Mouse (Mus musculus): Measurements from ENCODE around the gene Mlc1. TPM values are rescaled to one million over a fixed set of nuclear protein-coding genes. Genes with fewer than 3 reads are reported as not detected.

Gene Mlc1
- polyA plus RNA-seq (2014; fragmentation: Nextera tagmentation; extraction: Ambion mirVana): not detected in 2 replicates

GRCm38 (mm10) chr15:88978281-88979137, at the start of gene Mlc1:
Gene Mlc1 (minus strand): TSS chr15:88979007.
- no peak for ATAC-seq (ENCODE audit: low FRiP score, low TSS enrichment)
- H3K4me2 ChIP-seq (replicated peaks; ENCODE audit: low read depth, low read length): no peak within 1 kb of the TSS
- H3K36me3 ChIP-seq (ENCODE audit: control insufficient read depth, insufficient read depth, low read length): no peaks in the 10 kb centered on the region
- no peaks in the 10 kb centered on the region for H3K4me1 ChIP-seq (ENCODE audit: control insufficient read depth, insufficient read depth, low read length)
- H3K27ac ChIP-seq (ENCODE audit: low read depth, low read length): no peak within 1 kb of the TSS
- H3K9ac ChIP-seq (ENCODE audit: low read depth, low read length): no peak within 1 kb of the TSS
- no peaks in the 10 kb centered on the region for H3K9me3 ChIP-seq (ENCODE audit: control insufficient read depth, low read length)
- 81% methylated on average over 10 of the region's 10 CpGs for WGBS
- no peaks in the 10 kb centered on the region for H3K27me3 ChIP-seq (ENCODE audit: control insufficient read depth, insufficient read depth, low read length)
- H3K4me3 ChIP-seq (ENCODE audit: low read length): no peak within 1 kb of the TSS

DNA sequence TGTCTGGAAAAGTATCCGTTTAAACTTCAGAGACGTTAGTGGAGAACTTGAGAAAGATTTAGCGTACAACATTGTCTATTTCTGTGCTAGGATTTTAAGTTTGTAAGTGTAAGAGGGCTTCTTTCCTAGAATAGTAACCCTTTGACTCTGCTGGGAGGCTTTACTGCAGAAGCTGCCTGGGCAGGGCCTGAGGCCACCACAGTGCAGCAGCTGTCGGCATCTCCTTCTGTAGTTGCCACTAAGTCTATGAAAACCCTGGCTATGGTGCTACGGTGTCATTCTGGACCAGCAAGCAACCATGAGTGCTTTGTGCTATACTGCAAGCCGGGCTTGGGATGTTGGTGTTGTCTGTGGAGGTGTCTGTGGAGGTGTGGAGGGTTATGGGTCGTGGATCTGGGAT, 41.7 kb upstream of the Mlc1 start:
- no peak for ATAC-seq (ENCODE audit: low FRiP score, low TSS enrichment)
- H3K36me3 ChIP-seq (ENCODE audit: control insufficient read depth, insufficient read depth, low read length): no peaks in the 10 kb centered on the region
- WGBS: 83% methylated on average over 7 of the region's 7 CpGs
- no peaks in the 10 kb centered on the region for H3K27me3 ChIP-seq (ENCODE audit: control insufficient read depth, insufficient read depth, low read length)
- no peak overlapping the region for H3K27ac ChIP-seq (ENCODE audit: low read depth, low read length)
- H3K9me3 ChIP-seq (ENCODE audit: control insufficient read depth, low read length): no peaks in the 10 kb centered on the region
- H3K9ac ChIP-seq (ENCODE audit: low read depth, low read length): no peak overlapping the region
- H3K4me2 ChIP-seq (replicated peaks; ENCODE audit: low read depth, low read length): no peak overlapping the region
- no peak overlapping the region for H3K4me3 ChIP-seq (ENCODE audit: low read length)
- no peaks in the 10 kb centered on the region for H3K4me1 ChIP-seq (ENCODE audit: control insufficient read depth, insufficient read depth, low read length)

DNA sequence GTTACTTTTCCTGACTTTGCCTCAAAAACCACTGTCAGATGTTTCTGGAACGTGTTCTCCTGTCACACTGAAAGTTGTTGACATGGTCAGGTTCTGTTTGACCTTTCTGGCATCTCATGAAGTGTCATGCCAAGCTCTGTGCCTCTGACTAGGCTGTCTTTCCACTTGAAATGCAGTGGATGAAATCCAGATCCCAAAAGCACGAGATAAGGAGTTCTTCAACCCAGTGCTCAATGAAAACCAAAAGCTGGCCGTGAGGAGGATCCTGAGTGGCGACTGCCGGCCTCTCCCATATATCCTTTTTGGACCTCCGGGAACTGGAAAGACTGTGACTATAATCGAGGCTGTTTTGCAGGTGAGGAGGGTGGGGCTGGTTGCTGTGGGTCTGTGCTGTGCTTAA, 41.3 kb upstream of the Mlc1 start:
- Histone ChIP-seq H3K4me2 (replicated peaks; ENCODE audit: low read depth, low read length) (no peak overlapping the region), H3K36me3 (ENCODE audit: control insufficient read depth, insufficient read depth, low read length) (no peaks in the 10 kb centered on the region), H3K27ac (ENCODE audit: low read depth, low read length) (no peak overlapping the region), H3K4me3 (ENCODE audit: low read length) (no peak overlapping the region), H3K9me3 (ENCODE audit: control insufficient read depth, low read length) (no peaks in the 10 kb centered on the region), H3K9ac (ENCODE audit: low read depth, low read length) (no peak overlapping the region), H3K27me3 (ENCODE audit: control insufficient read depth, insufficient read depth, low read length) (no peaks in the 10 kb centered on the region), H3K4me1 (ENCODE audit: control insufficient read depth, insufficient read depth, low read length) (no peaks in the 10 kb centered on the region)
- WGBS: 78% methylated on average over 7 of the region's 7 CpGs
- ATAC-seq (ENCODE audit: low FRiP score, low TSS enrichment): no peak

DNA sequence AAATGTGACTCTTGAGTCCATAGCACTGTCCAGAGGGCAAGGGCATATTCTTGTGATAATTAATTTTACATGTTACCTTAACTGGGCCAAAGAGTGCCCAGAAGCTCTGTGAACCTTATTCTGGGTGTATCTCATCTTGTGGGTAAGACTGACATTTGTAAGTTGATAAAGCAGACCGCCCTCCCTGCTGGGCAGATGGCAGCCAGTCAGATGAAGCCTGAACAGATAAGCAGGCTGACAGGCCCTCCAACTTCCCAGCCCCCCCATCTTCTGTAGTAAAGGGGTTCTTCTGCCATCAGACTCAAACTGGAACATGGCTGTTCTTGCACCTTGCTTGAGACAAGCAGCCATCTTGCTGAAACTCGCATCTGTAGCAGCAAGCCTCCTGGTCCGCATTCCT, 37.9 kb upstream of the Mlc1 start:
- no peak overlapping the region for H3K9ac ChIP-seq (ENCODE audit: low read depth, low read length)
- H3K27me3 ChIP-seq (ENCODE audit: control insufficient read depth, insufficient read depth, low read length): no peaks in the 10 kb centered on the region
- H3K36me3 ChIP-seq (ENCODE audit: control insufficient read depth, insufficient read depth, low read length): no peaks in the 10 kb centered on the region
- H3K4me1 ChIP-seq (ENCODE audit: control insufficient read depth, insufficient read depth, low read length): no peaks in the 10 kb centered on the region
- no peaks in the 10 kb centered on the region for H3K9me3 ChIP-seq (ENCODE audit: control insufficient read depth, low read length)
- no peak for ATAC-seq (ENCODE audit: low FRiP score, low TSS enrichment)
- H3K4me2 ChIP-seq (replicated peaks; ENCODE audit: low read depth, low read length): no peak overlapping the region
- no peak overlapping the region for H3K4me3 ChIP-seq (ENCODE audit: low read length)
- 81% methylated on average over 3 of the region's 3 CpGs for WGBS
- H3K27ac ChIP-seq (ENCODE audit: low read depth, low read length): no peak overlapping the region

GRCm38 (mm10) chr15:89007781-89008180, 29.0 kb upstream of the Mlc1 start:
- no peaks in the 10 kb centered on the region for H3K36me3 ChIP-seq (ENCODE audit: control insufficient read depth, insufficient read depth, low read length)
- no peak overlapping the region for H3K4me3 ChIP-seq (ENCODE audit: low read length)
- WGBS: 84% methylated on average over 5 of the region's 5 CpGs
- H3K9me3 ChIP-seq (ENCODE audit: control insufficient read depth, low read length): no peaks in the 10 kb centered on the region
- H3K27me3 ChIP-seq (ENCODE audit: control insufficient read depth, insufficient read depth, low read length): no peaks in the 10 kb centered on the region
- H3K9ac ChIP-seq (ENCODE audit: low read depth, low read length): no peak overlapping the region
- H3K4me1 ChIP-seq (ENCODE audit: control insufficient read depth, insufficient read depth, low read length): no peaks in the 10 kb centered on the region
- H3K27ac ChIP-seq (ENCODE audit: low read depth, low read length): no peak overlapping the region
- H3K4me2 ChIP-seq (replicated peaks; ENCODE audit: low read depth, low read length): no peak overlapping the region
- ATAC-seq (ENCODE audit: low FRiP score, low TSS enrichment): no peak

DNA sequence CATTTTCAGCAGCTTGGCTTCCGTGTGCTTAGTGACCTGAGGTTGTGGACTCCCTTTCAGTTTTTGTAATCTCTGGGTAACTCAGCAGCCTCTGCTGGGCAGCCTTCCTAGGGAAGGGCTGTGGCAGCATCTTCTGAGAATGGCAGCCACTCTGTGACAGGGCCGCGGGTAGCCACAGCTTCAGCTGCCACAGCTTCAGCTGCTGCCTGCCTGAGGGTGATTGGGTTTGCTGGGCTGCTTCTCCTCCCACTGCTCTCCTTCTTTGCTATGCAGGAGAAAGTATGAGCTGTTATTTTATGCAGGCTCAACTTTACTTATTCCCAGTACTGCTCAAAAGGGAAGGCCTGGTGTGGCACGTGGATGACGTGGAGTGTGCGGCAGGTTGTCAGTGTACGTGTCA, 28.2 kb upstream of the Mlc1 start:
- WGBS: 87% methylated on average over 7 of the region's 7 CpGs
- no peak overlapping the region for H3K4me2 ChIP-seq (replicated peaks; ENCODE audit: low read depth, low read length)
- H3K27ac ChIP-seq (ENCODE audit: low read depth, low read length): no peak overlapping the region
- ATAC-seq (ENCODE audit: low FRiP score, low TSS enrichment): no peak
- H3K36me3 ChIP-seq (ENCODE audit: control insufficient read depth, insufficient read depth, low read length): no peaks in the 10 kb centered on the region
- no peaks in the 10 kb centered on the region for H3K27me3 ChIP-seq (ENCODE audit: control insufficient read depth, insufficient read depth, low read length)
- no peak overlapping the region for H3K4me3 ChIP-seq (ENCODE audit: low read length)
- H3K9ac ChIP-seq (ENCODE audit: low read depth, low read length): no peak overlapping the region
- no peaks in the 10 kb centered on the region for H3K9me3 ChIP-seq (ENCODE audit: control insufficient read depth, low read length)
- no peaks in the 10 kb centered on the region for H3K4me1 ChIP-seq (ENCODE audit: control insufficient read depth, insufficient read depth, low read length)

DNA sequence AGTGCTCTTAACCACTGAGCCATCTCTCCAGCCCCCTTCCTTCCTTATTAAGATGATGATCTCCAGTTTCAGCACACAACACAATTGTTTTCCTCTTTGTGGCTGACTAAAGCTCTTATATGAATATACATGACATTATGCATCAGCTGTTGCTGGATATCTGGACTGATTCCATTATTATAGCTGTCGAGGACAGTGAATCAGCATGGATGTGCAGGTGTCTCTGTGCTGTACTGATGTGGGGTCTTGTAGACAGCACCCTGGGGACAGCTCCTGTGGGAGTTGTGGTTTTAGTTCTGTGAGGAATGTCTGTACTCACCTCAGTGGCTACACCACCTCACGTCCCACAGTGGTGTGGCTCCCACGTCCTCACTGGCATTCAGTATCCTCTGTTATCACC, 22.4 kb upstream of the Mlc1 start:
- no peak overlapping the region for H3K9ac ChIP-seq (ENCODE audit: low read depth, low read length)
- no peaks in the 10 kb centered on the region for H3K4me1 ChIP-seq (ENCODE audit: control insufficient read depth, insufficient read depth, low read length)
- H3K27me3 ChIP-seq (ENCODE audit: control insufficient read depth, insufficient read depth, low read length): no peaks in the 10 kb centered on the region
- no peak overlapping the region for H3K27ac ChIP-seq (ENCODE audit: low read depth, low read length)
- no peaks in the 10 kb centered on the region for H3K36me3 ChIP-seq (ENCODE audit: control insufficient read depth, insufficient read depth, low read length)
- no peak overlapping the region for H3K4me3 ChIP-seq (ENCODE audit: low read length)
- H3K9me3 ChIP-seq (ENCODE audit: control insufficient read depth, low read length): no peaks in the 10 kb centered on the region
- ATAC-seq (ENCODE audit: low FRiP score, low TSS enrichment): no peak
- WGBS: 83% methylated on average over 3 of the region's 3 CpGs
- H3K4me2 ChIP-seq (replicated peaks; ENCODE audit: low read depth, low read length): no peak overlapping the region

- Histone ChIP-seq H3K27me3 (ENCODE audit: control insufficient read depth, insufficient read depth, low read length) (no peaks in the 10 kb centered on the region), H3K4me3 (ENCODE audit: low read length) (no peak overlapping the region), H3K4me2 (replicated peaks; ENCODE audit: low read depth, low read length) (no peak overlapping the region), H3K4me1 (ENCODE audit: control insufficient read depth, insufficient read depth, low read length) (no peaks in the 10 kb centered on the region), H3K9me3 (ENCODE audit: control insufficient read depth, low read length) (no peaks in the 10 kb centered on the region), H3K9ac (ENCODE audit: low read depth, low read length) (no peak overlapping the region), H3K36me3 (ENCODE audit: control insufficient read depth, insufficient read depth, low read length) (no peaks in the 10 kb centered on the region), H3K27ac (ENCODE audit: low read depth, low read length) (no peak overlapping the region)
- ATAC-seq (ENCODE audit: low FRiP score, low TSS enrichment): no peak
- WGBS: 72% methylated on average over 2 of the region's 2 CpGs
Observed at GRCm38 (mm10) chr15:89000367-89000766, 21.6 kb upstream of the Mlc1 start.

DNA sequence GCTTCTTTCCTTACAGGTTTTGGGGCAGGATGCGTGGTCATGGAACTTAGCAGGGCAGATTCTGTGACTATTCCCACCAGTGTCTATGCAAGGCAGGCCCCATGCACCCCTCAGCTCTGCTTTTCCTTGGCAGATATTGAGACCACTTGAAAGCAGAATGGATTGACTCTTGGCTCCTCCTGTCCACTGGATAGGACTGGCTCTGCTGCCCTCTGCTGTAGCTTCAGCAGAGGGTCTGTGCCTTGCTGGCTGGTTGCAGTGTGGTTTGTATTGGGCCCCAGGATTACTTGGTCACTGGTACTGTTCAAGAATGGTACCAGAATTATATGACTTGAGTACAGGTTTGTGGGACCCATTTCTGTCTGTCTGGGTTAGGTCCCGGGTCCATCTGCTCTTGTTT, 20.3 kb upstream of the Mlc1 start:
- Histone ChIP-seq H3K27ac (ENCODE audit: low read depth, low read length) (no peak overlapping the region), H3K9ac (ENCODE audit: low read depth, low read length) (no peak overlapping the region), H3K9me3 (ENCODE audit: control insufficient read depth, low read length) (no peaks in the 10 kb centered on the region), H3K27me3 (ENCODE audit: control insufficient read depth, insufficient read depth, low read length) (no peaks in the 10 kb centered on the region), H3K4me1 (ENCODE audit: control insufficient read depth, insufficient read depth, low read length) (no peaks in the 10 kb centered on the region), H3K4me3 (ENCODE audit: low read length) (no peak overlapping the region), H3K36me3 (ENCODE audit: control insufficient read depth, insufficient read depth, low read length) (no peaks in the 10 kb centered on the region), H3K4me2 (replicated peaks; ENCODE audit: low read depth, low read length) (no peak overlapping the region)
- no peak for ATAC-seq (ENCODE audit: low FRiP score, low TSS enrichment)
- 84% methylated on average over 2 of the region's 2 CpGs for WGBS
